Mouse (Mus musculus) hindbrain, postnatal 0 days (tissue): ENCODE measurements at regions not wholly inside any gene's neighbourhood (a gene's known extent, or its start where the extent isn't known, plus 50 kb on each side); places are given as distances from the start of the nearest gene placed in this dataset.

ENCODE experiments used
- ATAC-seq: fragments of 200-750 bp; cut with Nextera tagmentation; 2 replicates; pipeline ENCODE4 v1.8.0; 2017; ENCODE audit warnings: mild to moderate bottlenecking, moderate TSS enrichment, moderate library complexity
- DNase-seq: peaks from one replicate; pipeline ENCODE4 v3.0.0-alpha.2; 2015; ENCODE audit warnings: low spot score
- H3K27ac ChIP-seq: fragments of 300-500 bp; sonication (generic); 2 replicates; pipeline ENCODE4 v1.5.1; 2014; ENCODE audit warnings: mild to moderate bottlenecking
- H3K27me3 ChIP-seq: fragments of 300-500 bp; sonication (generic); 2 replicates; pipeline ENCODE4 v1.6.1; 2014; ENCODE audit warnings: low read length, mixed read lengths; ENCODE audit not compliant: insufficient read depth
- H3K36me3 ChIP-seq: fragments of 300-500 bp; sonication (generic); 2 replicates; pipeline ENCODE4 v1.6.1; 2014; ENCODE audit warnings: low read length, mixed read lengths; ENCODE audit not compliant: insufficient read depth
- H3K4me1 ChIP-seq: fragments of 300-500 bp; sonication (generic); 2 replicates; pipeline ENCODE4 v1.6.1; 2014; ENCODE audit warnings: antibody characterized with exemption, low read length, mixed read lengths; ENCODE audit not compliant: insufficient read depth
- H3K4me2 ChIP-seq: fragments of 300-500 bp; sonication (generic); 2 replicates; pipeline ENCODE4 v1.6.1; 2014; ENCODE audit warnings: low read depth, mild to moderate bottlenecking, low read length, moderate library complexity, mixed read lengths
- H3K4me3 ChIP-seq: fragments of 300-500 bp; sonication (generic); 2 replicates; pipeline ENCODE4 v1.5.1; 2014; ENCODE audit warnings: low read length
- H3K9ac ChIP-seq: fragments of 300-500 bp; sonication (generic); replicated peaks from 2 replicates; pipeline ENCODE4 v1.6.1; 2014; ENCODE audit warnings: mild to moderate bottlenecking, low read length, moderate library complexity, mixed read lengths
- H3K9me3 ChIP-seq: fragments of 300-500 bp; sonication (generic); 2 replicates; pipeline ENCODE4 v1.6.1; 2016; ENCODE audit warnings: low read length, mixed read lengths
- CTCF ChIP-seq: IDR thresholded peaks from 2 replicates; pipeline ENCODE4 v1.5.1; 2016; ENCODE audit warnings: antibody characterized with exemption, control low read depth, low read depth
- WGBS: fragments of 180-500 bp; shearing (Covaris S2); extraction: QIAGEN DNeasy Blood & Tissue Kit; methylation state at CpG from one replicate; pipeline ENCODE4 v1.1.7; 2014; 5-methylcytosine and 5-hydroxymethylcytosine counted together

DNA sequence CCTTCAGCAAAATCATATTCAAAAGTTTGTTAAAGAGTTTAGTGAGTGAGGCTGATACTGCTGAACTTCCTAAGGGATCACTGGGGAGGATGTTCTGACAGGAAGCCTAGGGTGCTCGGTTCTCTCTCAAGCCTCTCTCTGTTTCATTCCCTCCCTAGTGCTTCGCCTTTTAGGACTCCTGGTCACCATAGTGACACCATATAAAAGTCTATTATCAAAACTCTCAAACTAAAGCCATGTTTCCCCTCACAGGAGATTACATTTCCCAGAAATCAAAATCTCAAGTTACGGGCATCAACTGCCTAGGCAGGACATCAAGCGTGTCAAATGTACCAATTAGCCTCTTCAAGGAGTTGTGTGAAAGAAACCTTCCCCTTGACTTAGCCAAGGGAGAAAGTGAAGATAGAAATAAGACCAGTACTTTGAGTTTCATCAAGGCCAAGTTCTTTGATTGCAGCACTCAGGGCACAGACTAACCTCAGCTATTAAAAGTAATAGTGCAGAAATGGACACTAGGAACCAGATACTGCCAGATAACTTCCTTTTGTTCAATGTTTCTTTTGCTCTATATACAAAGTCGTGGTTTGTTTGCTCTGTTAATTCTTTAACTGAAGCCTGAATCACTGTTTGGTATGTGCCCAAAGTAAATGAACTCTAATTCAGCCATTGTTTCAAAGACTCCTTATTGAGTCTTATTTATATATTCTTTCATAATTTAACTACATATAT, 752.6 kb downstream of the Jrkl start:
- no peak for DNase-seq
- no peak for TF ChIP-seq CTCF
- 66% methylated on average over 5 of the region's 5 CpGs for WGBS

DNA sequence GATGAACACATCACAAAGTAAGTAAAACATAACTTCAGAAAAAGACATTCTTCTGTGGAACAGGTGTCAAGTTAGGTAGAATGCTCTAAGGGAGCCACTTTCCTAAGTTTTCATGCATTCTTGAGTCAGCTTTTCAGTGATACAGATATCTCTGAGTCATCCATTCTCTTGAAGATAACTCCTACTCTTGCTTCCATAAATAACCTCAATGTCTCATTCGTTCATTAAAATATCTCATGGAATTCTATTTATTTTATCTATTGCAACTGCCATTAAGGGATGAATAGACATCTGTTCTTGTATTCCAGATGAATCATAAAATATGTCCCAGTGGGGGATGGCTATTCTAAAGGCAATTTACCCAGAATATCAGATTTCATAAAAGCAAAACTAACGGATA, 787.8 kb downstream of the Jrkl start:
- ATAC-seq, result no peak
- WGBS, result 85% methylated on average over 2 of the region's 2 CpGs
- TF ChIP-seq CTCF, result no peak

More for the DNA sequence above, 752.6 kb downstream of the Jrkl start:
- no peak overlapping the region for H3K4me3 ChIP-seq
- no peaks in the 10 kb centered on the region for H3K36me3 ChIP-seq
- H3K4me1 ChIP-seq, result no peaks in the 10 kb centered on the region
- ATAC-seq, result no peak
- H3K9me3 ChIP-seq, result no peaks in the 10 kb centered on the region
- H3K27me3 ChIP-seq, result no peaks in the 10 kb centered on the region
- no peak overlapping the region for H3K4me2 ChIP-seq
- no peak overlapping the region for H3K27ac ChIP-seq
- no peak overlapping the region for H3K9ac ChIP-seq

DNA sequence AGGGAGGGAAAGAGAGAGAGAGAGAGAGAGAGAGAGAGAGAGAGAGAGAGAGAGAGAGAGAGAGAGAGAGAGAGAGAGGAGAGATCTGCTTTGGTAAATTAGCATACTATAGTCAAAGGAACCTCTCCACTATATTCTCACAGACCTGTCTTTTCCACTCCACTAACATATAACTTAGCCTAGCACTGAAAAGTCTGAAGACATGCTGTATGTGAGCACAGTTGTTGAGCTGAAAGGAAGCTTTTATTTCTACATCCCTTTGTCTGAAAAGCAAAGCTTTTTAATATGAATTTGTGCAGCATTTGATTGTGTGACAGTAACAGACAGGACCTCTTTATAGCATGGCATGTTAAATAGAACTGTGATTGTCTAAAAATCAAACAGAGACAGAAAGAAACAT, 788.9 kb downstream of the Jrkl start:
- no peak for DNase-seq
- H3K9ac ChIP-seq, result no peak overlapping the region
- ATAC-seq, result no peak
- no peak for TF ChIP-seq CTCF
- H3K36me3 ChIP-seq, result no peaks in the 10 kb centered on the region
- no peak overlapping the region for H3K4me2 ChIP-seq
- no peak overlapping the region for H3K27ac ChIP-seq
- no peaks in the 10 kb centered on the region for H3K9me3 ChIP-seq
- no peaks in the 10 kb centered on the region for H3K4me1 ChIP-seq
- H3K4me3 ChIP-seq, result no peak overlapping the region
- H3K27me3 ChIP-seq, result no peaks in the 10 kb centered on the region

More for the DNA sequence above, 787.8 kb downstream of the Jrkl start:
- H3K27ac ChIP-seq, result no peak overlapping the region
- H3K27me3 ChIP-seq, result no peaks in the 10 kb centered on the region
- DNase-seq, result no peak
- H3K9me3 ChIP-seq, result no peaks in the 10 kb centered on the region
- H3K4me2 ChIP-seq, result no peak overlapping the region
- no peak overlapping the region for H3K9ac ChIP-seq
- no peaks in the 10 kb centered on the region for H3K4me1 ChIP-seq
- no peak overlapping the region for H3K4me3 ChIP-seq
- no peaks in the 10 kb centered on the region for H3K36me3 ChIP-seq

DNA sequence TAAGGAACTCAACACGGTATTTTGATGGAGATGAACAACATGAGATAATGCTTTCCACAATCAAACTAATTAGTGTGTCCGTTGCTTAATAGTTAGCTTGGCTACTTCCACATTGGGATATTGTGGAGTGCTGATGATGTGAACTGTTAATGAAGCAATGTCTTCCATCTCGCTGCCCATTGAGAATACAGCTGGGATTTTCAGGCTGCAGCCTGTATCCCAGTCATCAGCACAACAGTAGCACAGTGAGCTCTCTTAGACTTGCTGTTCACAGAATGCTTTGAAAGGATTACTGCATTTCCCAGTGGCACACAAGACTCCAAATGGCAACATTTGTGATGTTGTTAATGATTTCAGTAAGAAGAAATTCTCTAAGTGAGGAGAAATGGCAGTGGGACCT, 811.5 kb downstream of the Jrkl start:
- WGBS, result 56% methylated on average over 3 of the region's 3 CpGs
- ATAC-seq (0 out of 2 replicates have a peak, but pooled peaks have one; percentile 49), DNase-seq (peak; percentile 2)
- Histone ChIP-seq H3K27me3 (no peaks in the 10 kb centered on the region), H3K4me3 (no peak overlapping the region), H3K4me1 (no peaks in the 10 kb centered on the region), H3K27ac (no peak overlapping the region), H3K9me3 (no peaks in the 10 kb centered on the region), H3K9ac (no peak overlapping the region), H3K36me3 (no peaks in the 10 kb centered on the region), H3K4me2 (no peak overlapping the region)
- TF ChIP-seq CTCF, result no peak

DNA sequence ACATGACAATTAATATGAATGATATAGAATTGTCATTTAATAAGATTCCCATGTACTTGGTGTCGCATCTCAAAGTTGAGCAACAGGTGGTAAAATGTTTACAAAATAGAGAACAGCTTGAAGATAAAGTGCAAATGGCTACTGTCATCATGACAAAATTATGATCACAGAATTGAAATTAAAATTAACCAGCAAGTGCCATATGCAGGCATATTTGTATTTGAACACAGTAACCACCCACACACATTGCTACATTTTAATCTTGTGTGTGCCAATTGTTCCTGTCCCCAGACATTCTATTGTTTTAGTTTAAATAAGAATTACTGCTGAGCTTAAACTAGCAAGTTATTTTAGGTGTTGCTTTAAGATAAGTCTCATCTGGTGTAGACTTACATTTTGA, 823.7 kb downstream of the Jrkl start:
- Histone ChIP-seq H3K9me3 (no peaks in the 10 kb centered on the region), H3K4me1 (no peaks in the 10 kb centered on the region), H3K4me2 (no peak overlapping the region), H3K27me3 (no peaks in the 10 kb centered on the region), H3K4me3 (no peak overlapping the region), H3K9ac (no peak overlapping the region), H3K36me3 (no peaks in the 10 kb centered on the region), H3K27ac (no peak overlapping the region)
- 85% methylated on average over 1 of the region's 1 CpGs for WGBS
- ATAC-seq (no peak), DNase-seq (no peak)
- TF ChIP-seq CTCF, result no peak

DNA sequence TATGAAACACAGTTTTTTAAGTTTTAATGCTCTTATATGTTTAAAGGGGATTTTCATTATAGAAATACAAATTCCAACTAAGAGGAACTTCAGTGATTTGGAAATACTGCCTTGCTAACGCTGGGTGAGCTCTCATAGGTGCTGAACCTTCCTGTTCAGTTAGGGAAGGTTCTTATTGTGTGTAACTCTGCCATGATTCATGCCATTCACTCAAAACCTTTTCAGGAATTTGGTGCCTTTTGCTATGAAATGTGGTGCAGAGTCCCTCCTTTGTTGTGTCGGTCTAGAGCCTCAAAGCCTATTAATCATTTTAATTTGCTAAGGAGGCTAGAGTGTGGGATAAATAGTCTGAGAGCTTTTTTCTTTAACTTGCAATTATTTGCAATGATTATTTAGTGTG, 837.1 kb downstream of the Jrkl start:
- H3K4me2 ChIP-seq, result no peak overlapping the region
- no peak for TF ChIP-seq CTCF
- H3K9me3 ChIP-seq, result no peaks in the 10 kb centered on the region
- no peaks in the 10 kb centered on the region for H3K27me3 ChIP-seq
- no peaks in the 10 kb centered on the region for H3K4me1 ChIP-seq
- ATAC-seq, result no peak
- no peak overlapping the region for H3K4me3 ChIP-seq
- DNase-seq, result no peak
- no peaks in the 10 kb centered on the region for H3K36me3 ChIP-seq
- WGBS, result 76% methylated on average over 2 of the region's 2 CpGs
- H3K9ac ChIP-seq, result no peak overlapping the region
- no peak overlapping the region for H3K27ac ChIP-seq

DNA sequence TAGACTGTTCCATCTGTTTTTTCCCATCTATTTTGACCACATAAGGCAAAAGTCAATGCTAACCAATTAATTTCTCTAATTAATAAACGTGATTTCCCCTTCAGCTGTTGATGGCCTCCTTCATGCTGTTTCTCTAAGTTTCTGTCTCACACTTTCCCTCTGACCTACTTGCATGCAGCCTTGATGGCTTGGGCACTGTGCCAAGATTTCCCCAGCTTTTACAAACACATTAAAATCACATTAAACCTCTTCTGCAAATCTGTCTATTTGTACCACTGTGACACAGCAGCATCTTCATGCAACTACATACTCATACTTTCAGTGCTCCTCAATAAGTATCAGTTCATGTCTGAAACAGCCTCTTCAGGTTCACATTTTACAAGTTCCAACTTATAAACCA, 841.4 kb downstream of the Jrkl start:
- H3K27me3 ChIP-seq, result no peaks in the 10 kb centered on the region
- H3K9me3 ChIP-seq, result no peaks in the 10 kb centered on the region
- 0 out of 2 replicates have a peak, but pooled peaks have one; percentile 40 for ATAC-seq
- H3K27ac ChIP-seq, result no peak overlapping the region
- DNase-seq, result peak; percentile 63
- H3K9ac ChIP-seq, result no peak overlapping the region
- no peaks in the 10 kb centered on the region for H3K36me3 ChIP-seq
- H3K4me3 ChIP-seq, result no peak overlapping the region
- no peak overlapping the region for H3K4me2 ChIP-seq
- H3K4me1 ChIP-seq, result no peaks in the 10 kb centered on the region
- no peak for TF ChIP-seq CTCF
- 39% methylated on average over 1 of the region's 1 CpGs for WGBS
